Mouse (Mus musculus): ENCODE measurements around the gene Arhgap30. TPM values are rescaled to one million over a fixed set of nuclear protein-coding genes. Genes with fewer than 3 reads are reported as not detected.
A peak's percentile ranks its signal among the peaks of the same experiment; 100 is the strongest.

Arhgap30 gene
- polyA plus RNA-seq, 1 experiment: 12.3 TPM

DNA sequence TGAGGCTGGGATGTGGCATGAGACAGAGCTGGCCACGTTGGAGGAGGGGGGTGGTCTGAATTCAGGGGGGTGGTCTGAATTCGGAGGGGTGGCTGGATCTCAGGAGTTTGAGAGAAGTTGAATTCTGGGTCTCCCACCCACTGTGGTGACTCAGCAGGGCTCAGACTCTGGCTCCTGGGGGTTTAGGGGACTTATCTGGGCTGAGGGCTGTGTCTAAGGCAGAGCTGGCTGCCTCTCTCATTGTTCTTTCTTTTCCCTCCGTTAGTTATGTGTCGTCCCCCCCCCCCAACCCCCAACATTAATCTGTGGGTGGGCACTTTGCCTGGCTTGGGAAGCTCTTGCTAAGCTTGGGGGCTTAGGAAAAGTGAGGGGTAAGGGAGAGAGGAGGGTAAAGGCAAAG lies 14.8 kb upstream of the Arhgap30 start:
- H3K36me3 ChIP-seq (replicated peaks; ENCODE audit: low read length): no peaks in the 10 kb centered on the region
- TF ChIP-seq FLI1 (IDR thresholded peaks at IDR 0.05; ENCODE audit: low read length) (no peak), GATA1 (IDR thresholded peaks at IDR 0.05; ENCODE audit: borderline replicate concordance, low read length) (no peak)
- H3K4me3 ChIP-seq (replicated peaks): peak overlapping the region; percentile 53
- peaks cover 42% of the 10 kb centered on the region for H3K27me3 ChIP-seq (replicated peaks)
- peaks cover 65% of the 10 kb centered on the region for H3K4me1 ChIP-seq
- H3K9me3 ChIP-seq: no peaks in the 10 kb centered on the region

DNA sequence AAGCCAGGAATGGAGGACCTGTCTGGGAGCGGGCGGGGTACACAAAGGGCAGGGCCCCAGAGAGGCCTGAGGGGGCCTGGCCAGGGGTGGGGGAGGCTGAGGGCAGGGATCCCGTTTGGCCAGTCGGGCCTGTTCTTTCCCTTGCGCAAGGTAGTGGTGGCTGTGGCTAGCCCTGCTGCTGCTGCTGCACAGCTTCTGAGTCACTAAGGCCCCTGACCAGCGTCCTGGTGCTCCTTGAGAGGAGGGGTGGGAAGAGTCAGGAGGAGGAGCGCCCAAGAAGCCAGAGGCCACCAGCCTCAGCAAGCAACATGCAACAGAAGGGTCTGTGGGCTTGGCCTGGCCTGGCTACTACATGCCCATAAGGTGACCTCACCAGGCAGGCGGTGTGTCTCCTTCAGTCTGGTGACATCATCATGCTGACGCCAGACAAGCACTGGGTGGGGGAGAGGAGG lies 13.1 kb upstream of the Arhgap30 start:
- peak overlapping the region; percentile 4 for H3K4me3 ChIP-seq (replicated peaks)
- H3K27me3 ChIP-seq (replicated peaks): peaks cover 41% of the 10 kb centered on the region
- TF ChIP-seq FLI1 (IDR thresholded peaks at IDR 0.05; ENCODE audit: low read length) (no peak), GATA1 (IDR thresholded peaks at IDR 0.05; ENCODE audit: borderline replicate concordance, low read length) (no peak)
- no peaks in the 10 kb centered on the region for H3K36me3 ChIP-seq (replicated peaks; ENCODE audit: low read length)
- H3K9me3 ChIP-seq: no peaks in the 10 kb centered on the region
- peaks cover 65% of the 10 kb centered on the region for H3K4me1 ChIP-seq

DNA sequence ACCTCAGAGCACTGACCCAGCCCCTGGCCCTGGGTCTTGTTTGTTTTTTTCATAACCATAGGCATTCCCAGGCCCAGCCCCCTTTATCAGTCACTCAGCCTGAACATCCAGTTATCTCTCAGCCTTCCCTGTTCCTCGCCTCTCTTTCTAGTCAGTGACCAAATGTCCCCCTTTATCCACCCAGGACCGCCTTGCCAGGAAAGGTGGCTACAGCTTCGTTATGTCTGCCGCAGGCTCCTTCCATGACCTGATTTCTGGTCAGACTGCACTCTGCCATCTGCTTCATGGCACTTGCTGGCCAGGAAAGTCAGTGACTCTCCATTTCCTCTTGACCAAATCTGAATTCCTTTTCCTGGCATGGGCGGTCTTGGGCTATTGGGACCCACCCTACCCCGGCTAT lies 10.5 kb upstream of the Arhgap30 start:
- TF ChIP-seq FLI1 (IDR thresholded peaks at IDR 0.05; ENCODE audit: low read length) (no peak), GATA1 (IDR thresholded peaks at IDR 0.05; ENCODE audit: borderline replicate concordance, low read length) (no peak)
- Histone ChIP-seq H3K4me1 (peaks cover 64% of the 10 kb centered on the region), H3K9me3 (no peaks in the 10 kb centered on the region), H3K27me3 (replicated peaks) (peaks cover 25% of the 10 kb centered on the region), H3K4me3 (replicated peaks) (no peak overlapping the region), H3K36me3 (replicated peaks; ENCODE audit: low read length) (no peaks in the 10 kb centered on the region)

DNA sequence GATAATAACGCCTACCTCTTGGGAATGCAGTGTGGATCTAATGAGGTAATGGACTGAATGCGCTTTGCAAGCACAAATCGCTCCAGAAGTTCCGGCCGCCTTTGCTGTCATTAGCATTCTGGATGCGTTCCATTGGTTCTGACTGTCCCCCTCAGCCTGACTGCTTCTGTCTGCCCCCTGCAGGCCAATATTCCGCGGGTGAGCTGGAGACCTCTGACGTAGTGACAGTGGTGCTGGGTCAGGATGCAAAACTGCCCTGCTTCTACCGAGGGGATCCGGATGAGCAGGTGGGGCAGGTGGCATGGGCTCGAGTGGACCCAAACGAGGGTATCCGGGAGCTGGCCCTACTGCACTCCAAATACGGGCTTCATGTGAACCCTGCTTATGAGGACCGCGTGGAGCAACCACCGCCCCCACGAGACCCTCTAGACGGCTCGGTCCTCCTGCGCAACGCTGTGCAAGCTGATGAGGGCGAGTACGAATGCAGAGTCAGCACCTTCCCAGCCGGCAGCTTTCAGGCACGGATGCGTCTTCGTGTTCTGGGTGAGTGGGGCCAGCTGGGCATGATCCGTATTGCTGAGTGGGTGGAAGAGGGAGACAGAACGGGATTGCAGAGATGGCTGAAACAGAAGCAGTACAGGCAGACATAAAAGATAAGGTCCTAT lies 8.7 kb upstream of the Arhgap30 start:
- Histone ChIP-seq H3K36me3 (replicated peaks; ENCODE audit: low read length) (no peaks in the 10 kb centered on the region), H3K9me3 (no peaks in the 10 kb centered on the region), H3K27me3 (replicated peaks) (peaks cover 35% of the 10 kb centered on the region), H3K4me1 (peaks cover 67% of the 10 kb centered on the region), H3K4me3 (replicated peaks) (peak overlapping the region; percentile 88)
- TF ChIP-seq GATA1 (IDR thresholded peaks at IDR 0.05; ENCODE audit: borderline replicate concordance, low read length) (no peak), FLI1 (IDR thresholded peaks at IDR 0.05; ENCODE audit: low read length) (no peak)

DNA sequence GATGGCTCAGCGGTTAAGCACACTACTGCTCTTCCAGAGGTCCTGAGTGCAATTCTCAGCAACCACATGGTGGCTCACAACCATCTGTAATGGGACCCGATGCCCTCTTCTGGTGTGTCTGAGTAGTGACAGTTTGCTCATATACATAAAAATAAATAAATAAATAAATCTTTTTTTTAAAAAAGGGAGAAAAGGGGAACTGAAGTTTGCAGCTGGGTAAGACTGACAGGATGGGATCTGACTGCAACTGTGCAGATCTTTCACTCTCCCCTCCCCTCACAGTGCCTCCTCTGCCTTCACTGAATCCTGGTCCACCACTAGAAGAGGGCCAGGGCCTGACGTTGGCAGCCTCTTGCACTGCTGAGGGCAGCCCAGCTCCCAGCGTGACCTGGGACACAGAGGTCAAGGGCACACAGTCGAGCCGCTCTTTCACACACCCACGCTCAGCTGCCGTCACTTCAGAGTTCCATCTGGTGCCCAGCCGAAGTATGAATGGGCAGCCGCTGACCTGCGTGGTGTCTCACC lies 6.6 kb upstream of the Arhgap30 start:
- H3K9me3 ChIP-seq: no peaks in the 10 kb centered on the region
- H3K4me3 ChIP-seq (replicated peaks): peak overlapping the region; percentile 33
- H3K4me1 ChIP-seq: peaks cover 65% of the 10 kb centered on the region
- H3K27me3 ChIP-seq (replicated peaks): peaks cover 34% of the 10 kb centered on the region
- no peaks in the 10 kb centered on the region for H3K36me3 ChIP-seq (replicated peaks; ENCODE audit: low read length)
- TF ChIP-seq GATA1 (IDR thresholded peaks at IDR 0.05; ENCODE audit: borderline replicate concordance, low read length): no peak
- no peak for TF ChIP-seq FLI1 (IDR thresholded peaks at IDR 0.05; ENCODE audit: low read length)

DNA sequence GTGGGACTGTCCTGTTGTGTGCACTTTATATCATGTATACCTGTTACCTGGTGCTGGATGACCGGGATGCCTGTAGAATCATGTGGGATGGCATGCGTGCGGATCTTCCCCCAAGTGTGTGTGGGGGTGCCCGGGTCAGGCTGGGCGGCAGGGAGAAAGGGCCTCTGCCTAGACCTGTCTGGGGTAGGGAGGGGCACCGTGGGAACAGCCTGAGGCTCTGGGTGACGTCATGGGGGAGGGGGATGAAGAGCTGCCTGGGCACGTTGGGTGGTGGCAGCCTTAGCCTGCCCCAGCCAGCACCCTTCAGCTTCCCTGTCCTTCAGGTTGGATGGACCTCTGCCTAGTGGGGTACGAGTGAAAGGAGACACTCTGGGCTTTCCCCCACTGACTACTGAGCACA lies 4.4 kb upstream of the Arhgap30 start:
- TF ChIP-seq GATA1 (IDR thresholded peaks at IDR 0.05; ENCODE audit: borderline replicate concordance, low read length) (no peak), FLI1 (IDR thresholded peaks at IDR 0.05; ENCODE audit: low read length) (no peak)
- H3K4me3 ChIP-seq (replicated peaks): no peak overlapping the region
- no peaks in the 10 kb centered on the region for H3K9me3 ChIP-seq
- H3K36me3 ChIP-seq (replicated peaks; ENCODE audit: low read length): no peaks in the 10 kb centered on the region
- H3K27me3 ChIP-seq (replicated peaks): peaks cover 34% of the 10 kb centered on the region
- peaks cover 72% of the 10 kb centered on the region for H3K4me1 ChIP-seq

DNA sequence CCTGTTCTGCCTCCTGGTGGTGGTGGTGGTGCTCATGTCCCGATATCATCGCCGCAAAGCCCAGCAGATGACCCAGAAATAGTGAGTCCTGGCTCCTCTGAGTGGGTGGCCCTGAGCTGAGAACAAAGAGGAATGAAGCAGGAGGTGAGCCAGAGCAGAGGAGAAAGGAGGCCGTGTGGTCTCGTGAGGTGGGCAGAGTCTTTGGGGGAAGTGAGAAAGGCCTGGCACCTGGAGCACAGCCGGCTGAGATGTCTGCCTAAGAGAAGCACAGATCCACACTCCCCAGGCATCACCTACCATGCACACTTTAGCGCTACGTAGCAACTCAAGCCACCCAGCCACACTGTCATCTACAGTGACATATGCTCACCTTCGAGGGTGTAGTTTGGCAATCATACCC lies 3.6 kb upstream of the Arhgap30 start:
- peak overlapping the region; percentile 7 for H3K4me3 ChIP-seq (replicated peaks)
- TF ChIP-seq FLI1 (IDR thresholded peaks at IDR 0.05; ENCODE audit: low read length) (no peak), GATA1 (IDR thresholded peaks at IDR 0.05; ENCODE audit: borderline replicate concordance, low read length) (no peak)
- no peaks in the 10 kb centered on the region for H3K36me3 ChIP-seq (replicated peaks; ENCODE audit: low read length)
- H3K9me3 ChIP-seq: no peaks in the 10 kb centered on the region
- H3K4me1 ChIP-seq: peaks cover 72% of the 10 kb centered on the region
- H3K27me3 ChIP-seq (replicated peaks): peaks cover 32% of the 10 kb centered on the region

DNA sequence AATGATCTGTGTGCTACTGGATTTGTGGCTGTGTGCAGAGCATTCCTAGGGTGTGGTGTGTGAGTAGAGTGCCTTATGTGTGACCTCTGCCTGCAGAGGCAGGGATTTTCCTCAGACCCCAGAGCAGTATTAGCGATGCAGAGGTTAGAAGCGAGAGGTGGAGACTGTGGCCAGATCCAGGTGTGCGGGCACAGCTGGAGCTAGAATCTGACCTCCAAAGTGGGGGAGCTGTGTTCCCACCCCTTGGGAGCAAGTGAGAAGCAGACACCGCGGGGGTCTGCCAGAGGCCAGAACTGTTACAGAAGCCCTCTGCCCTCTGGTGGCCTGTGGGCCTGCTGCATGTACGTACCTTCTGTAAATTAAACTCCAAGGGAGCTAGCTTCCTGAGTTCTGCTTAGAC lies 1.7 kb upstream of the Arhgap30 start:
- H3K27me3 ChIP-seq (replicated peaks): peaks cover 28% of the 10 kb centered on the region
- no peak for TF ChIP-seq GATA1 (IDR thresholded peaks at IDR 0.05; ENCODE audit: borderline replicate concordance, low read length)
- no peak for TF ChIP-seq FLI1 (IDR thresholded peaks at IDR 0.05; ENCODE audit: low read length)
- H3K9me3 ChIP-seq: no peaks in the 10 kb centered on the region
- H3K36me3 ChIP-seq (replicated peaks; ENCODE audit: low read length): no peaks in the 10 kb centered on the region
- H3K4me3 ChIP-seq (replicated peaks): no peak overlapping the region
- H3K4me1 ChIP-seq: peaks cover 77% of the 10 kb centered on the region

DNA sequence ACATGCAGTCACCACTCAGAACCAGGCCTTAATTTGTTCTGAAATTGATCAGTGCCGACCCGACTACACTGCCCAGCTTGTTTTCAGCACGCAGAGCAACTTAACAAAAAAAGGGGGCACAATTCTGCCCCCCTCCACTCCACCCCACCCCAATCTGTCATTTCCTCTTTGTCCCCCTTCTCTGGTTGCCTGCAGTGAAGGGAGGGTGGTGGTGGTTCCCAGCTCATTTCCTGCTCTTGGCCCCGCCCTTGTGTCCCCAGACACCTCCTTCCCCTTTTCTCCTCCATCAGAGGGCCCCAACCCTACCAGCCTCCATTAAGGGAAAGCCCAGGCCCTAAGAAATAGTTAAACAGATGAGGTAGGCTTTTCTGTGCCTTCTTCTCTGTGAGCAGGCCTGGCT lies 1.3 kb downstream of the Arhgap30 start:
- Histone ChIP-seq H3K27me3 (replicated peaks) (peaks cover 8% of the 10 kb centered on the region), H3K36me3 (replicated peaks; ENCODE audit: low read length) (peaks cover 24% of the 10 kb centered on the region), H3K4me1 (peaks cover 60% of the 10 kb centered on the region), H3K4me3 (replicated peaks) (peak overlapping the region; percentile 92), H3K9me3 (no peaks in the 10 kb centered on the region)
- TF ChIP-seq GATA1 (IDR thresholded peaks at IDR 0.05; ENCODE audit: borderline replicate concordance, low read length): no peak
- no peak for TF ChIP-seq FLI1 (IDR thresholded peaks at IDR 0.05; ENCODE audit: low read length)

DNA sequence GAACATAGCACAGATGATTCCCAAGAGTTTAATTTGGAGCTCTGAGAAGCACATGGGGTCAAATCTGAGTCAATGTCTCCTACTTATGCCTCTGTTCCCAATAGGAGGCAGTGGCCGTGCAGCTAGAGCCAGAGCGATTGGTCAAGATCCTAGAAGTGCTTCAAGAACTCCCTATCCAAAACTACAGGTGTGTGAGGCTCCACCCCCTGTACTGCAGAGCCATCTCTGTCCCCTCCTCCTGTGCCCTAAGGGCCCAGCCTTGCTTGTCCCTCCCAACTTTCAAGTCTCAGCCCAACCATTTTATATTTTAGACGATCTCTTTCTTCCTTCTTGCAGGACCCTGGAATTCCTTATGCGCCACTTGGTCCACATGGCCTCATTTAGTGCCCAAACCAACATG lies 13.1 kb downstream of the Arhgap30 start:
- H3K4me3 ChIP-seq (replicated peaks): no peak overlapping the region
- H3K9me3 ChIP-seq: no peaks in the 10 kb centered on the region
- H3K4me1 ChIP-seq: peaks cover 11% of the 10 kb centered on the region
- TF ChIP-seq GATA1 (IDR thresholded peaks at IDR 0.05; ENCODE audit: borderline replicate concordance, low read length) (no peak), FLI1 (IDR thresholded peaks at IDR 0.05; ENCODE audit: low read length) (no peak)
- H3K36me3 ChIP-seq (replicated peaks; ENCODE audit: low read length): peaks cover 77% of the 10 kb centered on the region
- no peaks in the 10 kb centered on the region for H3K27me3 ChIP-seq (replicated peaks)

All from megakaryocyte, embryonic 14.5 days (primary cell).